Mouse (Mus musculus) limb, embryonic 14.5 days (tissue): Measurements from ENCODE around the gene Tnp2. TPM values are rescaled to one million over a fixed set of nuclear protein-coding genes. Genes with fewer than 3 reads are reported as not detected.

Source experiments
- ATAC-seq: fragments of 200-750 bp; cut with Nextera tagmentation; 2 replicates; pipeline ENCODE4 v1.8.0; 2017; ENCODE audit warnings: low read depth, moderate number of reproducible peaks, moderate TSS enrichment; ENCODE audit not compliant: low FRiP score
- DNase-seq: peaks from one replicate; pipeline ENCODE4 v3.0.0-alpha.2; 2015; ENCODE audit warnings: low spot score
- H3K27ac ChIP-seq: fragments of 300-500 bp; sonication (generic); replicated peaks from 2 replicates; pipeline ENCODE4 v1.5.1; 2014; ENCODE audit warnings: low read depth, mild to moderate bottlenecking, low read length, moderate library complexity, mixed read lengths
- H3K27me3 ChIP-seq: fragments of 300-500 bp; sonication (generic); 2 replicates; pipeline ENCODE4 v1.6.1; 2014; ENCODE audit warnings: low read length, mixed read lengths; ENCODE audit not compliant: control insufficient read depth, insufficient read depth
- H3K36me3 ChIP-seq: fragments of 300-500 bp; sonication (generic); 2 replicates; pipeline ENCODE4 v1.6.1; 2014; ENCODE audit warnings: mild to moderate bottlenecking, low read length, moderate library complexity, mixed read lengths; ENCODE audit not compliant: control insufficient read depth, insufficient read depth
- H3K4me1 ChIP-seq: fragments of 300-500 bp; sonication (generic); 2 replicates; pipeline ENCODE4 v1.6.1; 2014; ENCODE audit warnings: antibody characterized with exemption, low read length, mixed read lengths; ENCODE audit not compliant: control insufficient read depth, insufficient read depth
- H3K4me2 ChIP-seq: fragments of 300-500 bp; sonication (generic); replicated peaks from 2 replicates; pipeline ENCODE4 v1.6.1; 2014; ENCODE audit warnings: low read depth, mild to moderate bottlenecking, low read length, moderate library complexity; ENCODE audit not compliant: severe bottlenecking
- H3K4me3 ChIP-seq: fragments of 300-500 bp; sonication (generic); replicated peaks from 2 replicates; pipeline ENCODE4 v1.5.1; 2014; ENCODE audit warnings: low read length
- H3K9ac ChIP-seq: fragments of 300-500 bp; sonication (generic); 2 replicates; pipeline ENCODE4 v1.6.1; 2014; ENCODE audit warnings: mild to moderate bottlenecking, low read depth, low read length, moderate library complexity; ENCODE audit not compliant: severe bottlenecking
- H3K9me3 ChIP-seq: fragments of 300-500 bp; sonication (generic); 2 replicates; pipeline ENCODE4 v1.6.1; 2016; ENCODE audit warnings: low read length; ENCODE audit not compliant: control insufficient read depth
- POLR2A ChIP-seq: fragments of 200-500 bp; IDR thresholded peaks from 2 replicates; pipeline ENCODE4 v1.8.0; 2012; ENCODE audit warnings: inconsistent platforms, mild to moderate bottlenecking, moderate library complexity, borderline replicate concordance; ENCODE audit not compliant: insufficient read depth, insufficient read length; ENCODE audit errors: extremely low read depth
- WGBS: fragments of 180-500 bp; shearing (Covaris S2); extraction: QIAGEN DNeasy Blood & Tissue Kit; methylation state at CpG from one replicate; pipeline ENCODE4 v1.1.7; 2014; 5-methylcytosine and 5-hydroxymethylcytosine counted together
- polyA plus RNA-seq, 2 experiments: library from polyadenylated mRNA; depleted of rRNA in 1 of 2; stranded (reverse) in 1 of 2; unstranded in 1 of 2; fragments of >200 nt; fragmentation: Nextera tagmentation in 1 of 2; extraction: Ambion mirVana in 1 of 2; gene quantifications; 2 replicates each; pipeline versions ENCODE4 v1.2.1 to v1.2.3; 2012 to 2014

Tnp2 gene
- not detected in 2 replicates for polyA plus RNA-seq (2012; rRNA removed)
- polyA plus RNA-seq (2014; fragmentation: Nextera tagmentation; extraction: Ambion mirVana), result not detected in 2 replicates

DNA sequence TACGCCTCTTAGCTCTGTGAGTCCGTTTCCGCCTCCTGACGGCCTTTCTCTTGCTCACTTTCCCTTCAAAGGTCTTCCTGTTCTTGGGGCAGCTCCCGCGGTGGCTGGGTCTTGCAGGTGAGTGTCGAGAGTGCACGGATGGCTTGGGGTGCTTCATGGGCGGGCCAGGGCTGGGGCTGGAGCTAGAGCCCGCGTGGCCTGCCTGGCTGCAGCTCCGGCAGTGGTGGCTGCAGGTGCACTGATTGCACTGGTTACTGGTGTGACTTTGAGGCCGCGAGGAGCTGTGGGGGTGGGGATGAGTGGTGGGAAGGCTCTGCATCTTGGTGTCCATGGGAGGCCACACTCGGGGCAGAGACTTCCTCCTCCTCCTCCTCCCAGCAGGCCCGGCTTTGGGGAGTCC lies at the start of gene Tnp2:
Gene Tnp2, minus strand, starts transcription at position 390 of the 400 bp plus-strand sequence.
- Histone ChIP-seq H3K9ac (no peak within 1 kb of the TSS), H3K4me2 (no peak within 1 kb of the TSS), H3K9me3 (no peaks in the 10 kb centered on the region), H3K27me3 (no peaks in the 10 kb centered on the region), H3K36me3 (peaks cover 1% of the 10 kb centered on the region; the same call in 1 of the 2 replicates), H3K4me3 (no peak within 1 kb of the TSS), H3K4me1 (peaks cover 9% of the 10 kb centered on the region), H3K27ac (0 out of 2 replicates have a peak within 1 kb of the TSS, but pooled peaks have one; percentile 19)
- no peak for TF ChIP-seq POLR2A
- no peak for DNase-seq
- WGBS, result 42% methylated on average over 16 of the region's 16 CpGs
- ATAC-seq, result no peak

DNA sequence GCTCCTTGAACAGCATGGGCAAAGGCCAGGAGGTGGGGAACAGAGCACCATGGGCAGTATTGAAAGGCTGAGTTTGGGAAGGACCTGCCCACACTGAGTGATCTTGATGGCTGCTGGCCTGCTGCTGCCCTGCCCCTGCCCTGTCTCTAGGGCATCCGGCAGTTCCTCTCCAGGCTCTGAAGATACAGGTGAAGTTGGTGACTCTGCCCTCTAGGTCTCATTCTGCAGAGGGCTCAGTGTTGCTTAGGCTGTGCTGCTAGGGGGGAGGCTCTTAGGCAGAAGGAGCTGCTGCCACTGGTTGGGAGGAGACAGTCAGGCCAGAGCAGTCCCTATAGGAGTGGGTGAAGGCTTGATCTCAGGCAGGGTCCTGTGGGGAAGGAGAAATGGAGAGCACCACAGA lies 49.4 kb upstream of the Tnp2 start:
- Histone ChIP-seq H3K27ac (peak overlapping the region; percentile 67; the same call in 1 of the 2 replicates), H3K4me2 (no peak overlapping the region)

DNA sequence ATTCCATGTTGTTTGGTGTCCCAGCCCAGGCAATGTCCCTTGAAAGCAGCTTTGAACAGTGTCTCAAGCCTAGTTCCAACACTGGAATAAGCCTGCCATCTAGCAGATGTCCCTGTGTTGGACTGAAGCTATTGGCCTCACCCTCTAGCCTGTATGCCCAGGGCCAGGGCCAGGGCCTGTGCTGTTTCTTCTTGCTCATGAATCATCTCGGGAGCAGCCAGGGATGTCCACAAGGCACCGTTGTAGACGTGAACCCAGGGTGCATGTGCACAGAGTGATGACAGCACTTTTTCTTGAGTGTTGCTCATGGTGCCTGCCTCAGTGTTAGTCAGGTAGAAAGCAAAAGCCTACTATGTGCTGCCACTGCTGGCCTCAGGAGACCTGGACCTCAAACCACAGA lies 48.8 kb upstream of the Tnp2 start:
- Histone ChIP-seq H3K4me2 (no peak overlapping the region), H3K27ac (no peak overlapping the region), H3K4me3 (no peak overlapping the region), H3K27me3 (no peaks in the 10 kb centered on the region), H3K36me3 (no peaks in the 10 kb centered on the region), H3K9me3 (no peaks in the 10 kb centered on the region), H3K4me1 (peaks cover 20% of the 10 kb centered on the region), H3K9ac (no peak overlapping the region)
- 76% methylated on average over 3 of the region's 3 CpGs for WGBS
- ATAC-seq, result no peak
- TF ChIP-seq POLR2A, result no peak
- no peak for DNase-seq

More for the DNA sequence above, 49.4 kb upstream of the Tnp2 start:
- DNase-seq (no peak), ATAC-seq (no peak)
- WGBS, result 90% methylated on average over 1 of the region's 1 CpGs
- Histone ChIP-seq H3K4me1 (peaks cover 21% of the 10 kb centered on the region), H3K36me3 (no peaks in the 10 kb centered on the region), H3K4me3 (no peak overlapping the region), H3K9ac (no peak overlapping the region), H3K9me3 (no peaks in the 10 kb centered on the region), H3K27me3 (no peaks in the 10 kb centered on the region)
- no peak for TF ChIP-seq POLR2A

DNA sequence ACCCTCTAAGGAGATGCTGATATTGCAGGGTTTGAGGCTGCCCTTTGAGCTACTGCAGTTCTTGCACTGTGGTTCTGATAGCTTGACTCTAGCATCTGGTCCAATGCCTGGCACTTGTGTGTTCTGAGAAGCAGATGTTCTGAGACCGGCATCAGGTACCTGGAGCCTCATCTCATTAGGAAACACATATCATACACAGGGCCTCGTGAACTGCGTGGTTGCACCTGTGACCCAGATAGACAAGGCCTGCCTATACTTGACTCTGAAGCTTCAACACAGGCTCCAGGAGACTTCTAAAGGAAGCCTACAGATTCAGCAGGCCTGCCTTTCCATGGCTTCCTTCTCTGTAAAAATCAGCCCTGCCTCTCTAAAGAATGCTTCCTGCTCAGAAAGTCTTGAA lies 47.9 kb upstream of the Tnp2 start:
- WGBS, result 89% methylated on average over 3 of the region's 3 CpGs
- H3K36me3 ChIP-seq, result no peaks in the 10 kb centered on the region
- H3K4me1 ChIP-seq, result peaks cover 18% of the 10 kb centered on the region
- H3K4me3 ChIP-seq, result no peak overlapping the region
- no peak for TF ChIP-seq POLR2A
- no peak overlapping the region for H3K9ac ChIP-seq
- H3K27me3 ChIP-seq, result no peaks in the 10 kb centered on the region
- H3K27ac ChIP-seq, result no peak overlapping the region
- ATAC-seq, result no peak
- no peak for DNase-seq
- no peaks in the 10 kb centered on the region for H3K9me3 ChIP-seq
- no peak overlapping the region for H3K4me2 ChIP-seq

DNA sequence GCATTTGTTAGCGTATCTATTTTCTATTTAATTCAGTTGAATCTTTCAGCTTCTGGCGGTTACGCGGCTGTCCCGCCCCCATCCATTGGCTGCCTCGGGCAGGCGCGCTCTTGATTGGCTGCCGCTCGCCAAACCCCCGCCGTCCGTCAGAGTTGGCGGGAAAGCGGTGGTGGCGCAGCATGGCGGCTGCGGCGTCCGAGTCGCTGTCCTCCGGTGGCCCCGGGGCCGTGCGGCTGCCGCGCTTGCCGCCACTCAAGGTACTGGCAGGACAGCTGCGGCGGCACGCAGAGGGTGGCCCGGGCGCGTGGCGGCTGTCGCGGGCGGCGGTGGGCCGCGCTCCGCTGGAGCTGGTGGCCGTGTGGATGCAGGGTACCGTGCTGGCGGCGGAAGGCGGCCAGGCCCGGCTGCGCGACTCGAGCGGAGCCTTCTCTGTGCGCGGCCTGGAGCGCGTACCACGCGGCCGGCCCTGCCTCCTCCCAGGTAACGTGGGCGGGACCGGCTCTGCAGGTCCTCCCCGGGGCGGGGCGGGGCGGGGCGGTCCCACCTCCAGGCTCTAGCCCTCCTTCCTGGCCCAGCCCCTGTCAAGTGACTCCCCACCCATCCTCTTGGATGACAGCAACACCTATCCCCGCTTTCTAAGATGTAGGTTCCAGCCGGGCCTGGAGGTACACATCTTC lies 46.6 kb upstream of the Tnp2 start, which contains the start of gene Rmi2:
Gene Rmi2, plus strand, starts transcription at position 149 of the 677 bp plus-strand sequence.
- H3K4me3 ChIP-seq, result peak within 1 kb of the TSS; percentile 82
- peak within 1 kb of the TSS; percentile 91 for H3K27ac ChIP-seq
- H3K9me3 ChIP-seq, result no peaks in the 10 kb centered on the region
- peak within 1 kb of the TSS; percentile 87 for H3K9ac ChIP-seq
- 1% methylated on average over 31 of the region's 69 CpGs for WGBS
- DNase-seq, result peak; percentile 86
- peak; percentile 94 for ATAC-seq
- no peak for TF ChIP-seq POLR2A
- H3K4me2 ChIP-seq, result peak within 1 kb of the TSS; percentile 82
- H3K27me3 ChIP-seq, result no peaks in the 10 kb centered on the region
- H3K36me3 ChIP-seq, result no peaks in the 10 kb centered on the region
- peaks cover 18% of the 10 kb centered on the region for H3K4me1 ChIP-seq
